Mouse (Mus musculus) CH12.LX (cell line): ENCODE measurements around the gene Safb2.

Experiments used
- CHD1 ChIP-seq: IDR thresholded peaks from 2 replicates; pipeline ENCODE4 v1.6.1; 2012; ENCODE audit warnings: low read depth, low read length, improper control_type of control experiment, inconsistent platforms
- CTCF ChIP-seq, 2 experiments: IDR thresholded peaks in 1 of 2; conservative IDR thresholded peaks in 1 of 2; 2 replicates each; pipeline ENCODE4 v1.5.1; 2011 to 2012; ENCODE audit warnings: low read depth in 2 of 2, low read length in 2 of 2, improper control_type of control experiment in 1 of 2, inconsistent platforms in 1 of 2, mild to moderate bottlenecking in 1 of 2, moderate library complexity in 1 of 2
- EP300 ChIP-seq: IDR thresholded peaks from 2 replicates; pipeline ENCODE4 v1.6.1; 2011; ENCODE audit warnings: low read length, improper control_type of control experiment
- JUN ChIP-seq: IDR thresholded peaks from 2 replicates; pipeline ENCODE4 v1.6.1; 2011; ENCODE audit warnings: low read depth, mild to moderate bottlenecking, low read length, improper control_type of control experiment, moderate library complexity; ENCODE audit not compliant: insufficient read depth
- POLR2A ChIP-seq: IDR thresholded peaks from 2 replicates; pipeline ENCODE4 v1.6.1; 2011; ENCODE audit warnings: low read depth, mild to moderate bottlenecking, improper control_type of control experiment, low read length
- RAD21 ChIP-seq: IDR thresholded peaks from 2 replicates; pipeline ENCODE4 v1.6.1; 2011; ENCODE audit warnings: low read depth, mild to moderate bottlenecking, low read length, improper control_type of control experiment, moderate library complexity

DNA sequence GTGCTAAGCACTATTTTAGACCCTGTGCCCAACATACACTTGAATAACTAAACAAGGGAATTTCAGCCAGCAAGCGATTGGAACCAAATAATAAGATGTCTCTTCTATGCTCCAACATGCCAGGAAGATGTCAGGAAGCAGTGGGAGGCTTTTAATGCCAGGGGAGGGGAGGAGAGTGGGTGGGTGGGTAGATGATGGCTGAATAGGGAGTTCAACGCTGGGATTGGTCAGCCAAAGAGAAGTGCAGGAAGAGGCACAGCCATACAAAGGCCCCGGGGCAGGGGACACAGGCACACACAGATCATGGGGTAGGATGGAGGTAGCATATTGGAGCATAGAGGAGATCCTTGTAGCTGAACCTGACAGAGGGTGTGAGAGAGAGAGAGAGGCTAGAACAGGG lies 47.5 kb downstream of the Safb2 start:
- TF ChIP-seq CHD1 (no peak), RAD21 (no peak), CTCF (conservative IDR thresholded peaks at IDR 0.05 in 1 of 2, IDR thresholded peaks at IDR 0.05 in 1 of 2; ENCODE audit: low read depth in 2 of 2, low read length in 2 of 2) (no peak), EP300 (no peak), JUN (no peak), POLR2A (no peak)
